Mouse (Mus musculus) intestine, postnatal 0 days (tissue): ENCODE measurements around the gene Ctdspl. TPM values are rescaled to one million over a fixed set of nuclear protein-coding genes. Genes with fewer than 3 reads are reported as not detected.

Experiments
- ATAC-seq: fragments of 200-750 bp; cut with Nextera tagmentation; 2 replicates; pipeline ENCODE4 v1.8.0; 2017; ENCODE audit warnings: mild to moderate bottlenecking, moderate TSS enrichment, moderate library complexity
- H3K27ac ChIP-seq: fragments of 300-500 bp; sonication (generic); 2 replicates; pipeline ENCODE4 v1.5.1; 2014; ENCODE audit warnings: mild to moderate bottlenecking, low read depth, low read length, moderate library complexity
- H3K27me3 ChIP-seq: fragments of 300-500 bp; sonication (generic); replicated peaks from 2 replicates; pipeline ENCODE4 v1.6.1; 2014; ENCODE audit warnings: low read length, mixed read lengths; ENCODE audit not compliant: control insufficient read depth, insufficient read depth
- H3K36me3 ChIP-seq: fragments of 300-500 bp; sonication (generic); 2 replicates; pipeline ENCODE4 v1.6.1; 2014; ENCODE audit warnings: mild to moderate bottlenecking, moderate library complexity; ENCODE audit not compliant: control insufficient read depth, insufficient read depth
- H3K4me1 ChIP-seq: fragments of 300-500 bp; sonication (generic); replicated peaks from 2 replicates; pipeline ENCODE4 v1.6.1; 2014; ENCODE audit warnings: antibody characterized with exemption, low read length, mixed read lengths; ENCODE audit not compliant: control insufficient read depth, insufficient read depth
- H3K4me2 ChIP-seq: fragments of 300-500 bp; sonication (generic); replicated peaks from 2 replicates; pipeline ENCODE4 v1.6.1; 2014; ENCODE audit warnings: low read depth, mild to moderate bottlenecking, moderate library complexity
- H3K4me3 ChIP-seq: fragments of 300-500 bp; sonication (generic); 2 replicates; pipeline ENCODE4 v1.5.1; 2014; ENCODE audit warnings: low read depth, low read length
- H3K9ac ChIP-seq: fragments of 300-500 bp; sonication (generic); 2 replicates; pipeline ENCODE4 v1.6.1; 2014; ENCODE audit warnings: mild to moderate bottlenecking, low read depth, low read length
- H3K9me3 ChIP-seq: fragments of 300-500 bp; sonication (generic); 2 replicates; pipeline ENCODE4 v1.6.1; 2016; ENCODE audit warnings: mixed run types; ENCODE audit not compliant: control insufficient read depth
- CTCF ChIP-seq: sonication (generic); IDR thresholded peaks from 2 replicates; pipeline ENCODE4 v1.5.1; 2016; ENCODE audit warnings: low read depth, mild to moderate bottlenecking, control low read depth, antibody characterized with exemption, moderate library complexity
- WGBS: fragments of 180-500 bp; shearing (Covaris S2); extraction: QIAGEN DNeasy Blood & Tissue Kit; methylation state at CpG from one replicate; pipeline ENCODE4 v1.1.7; 2014; 5-methylcytosine and 5-hydroxymethylcytosine counted together
- polyA plus RNA-seq: library from polyadenylated mRNA; unstranded; fragments of >200 nt; fragmentation: Nextera tagmentation; extraction: Ambion mirVana; gene quantifications from 2 replicates; pipeline ENCODE4 v1.2.1, GENCODE M21; 2015

Ctdspl gene
- polyA plus RNA-seq, 1 experiment from 2014 or later, result 17.0 TPM

DNA sequence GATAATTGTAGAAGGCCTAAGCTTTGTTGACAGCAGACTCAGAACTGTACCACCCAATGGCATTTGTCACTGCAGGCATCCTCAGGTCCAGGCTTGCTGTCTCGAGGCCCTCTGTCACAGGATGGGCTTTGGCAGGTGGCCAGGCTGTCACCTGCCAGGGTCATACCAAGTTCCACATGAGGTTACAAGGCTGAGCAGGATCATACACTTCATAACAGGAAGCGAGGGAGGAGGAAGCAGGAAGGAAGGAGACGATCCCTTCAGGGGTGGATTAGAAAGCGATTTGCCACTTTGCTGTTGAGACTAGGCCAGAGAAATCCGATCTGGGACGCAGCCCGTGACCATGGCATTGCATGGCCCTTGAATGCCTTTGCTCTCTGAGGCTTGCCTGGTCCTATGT is 32.5 kb downstream of the Ctdspl start:
- WGBS, result 45% methylated on average over 7 of the region's 7 CpGs
- no peak for TF ChIP-seq CTCF
- no peak overlapping the region for H3K4me2 ChIP-seq
- peak; percentile 33 for ATAC-seq
- H3K36me3 ChIP-seq, result no peaks in the 10 kb centered on the region
- H3K4me3 ChIP-seq, result no peak overlapping the region
- no peaks in the 10 kb centered on the region for H3K9me3 ChIP-seq
- no peak overlapping the region for H3K9ac ChIP-seq
- H3K4me1 ChIP-seq, result 0 out of 2 replicates have a peak, but pooled peaks cover 3% of the 10 kb centered on the region
- H3K27ac ChIP-seq, result 0 out of 2 replicates have a peak overlapping the region, but pooled peaks have one; percentile 17
- H3K27me3 ChIP-seq, result no peaks in the 10 kb centered on the region

- H3K9me3 ChIP-seq, result no peaks in the 10 kb centered on the region
- no peak overlapping the region for H3K9ac ChIP-seq
- H3K27ac ChIP-seq, result no peak overlapping the region; the same call in none of the 2 replicates
- H3K4me3 ChIP-seq, result no peak overlapping the region
- peaks cover 5% of the 10 kb centered on the region; the same call in 1 of the 2 replicates for H3K36me3 ChIP-seq
- H3K27me3 ChIP-seq, result no peaks in the 10 kb centered on the region
- WGBS, result 48% methylated on average over 16 of the region's 16 CpGs
- 0 out of 2 replicates have a peak, but pooled peaks cover 3% of the 10 kb centered on the region for H3K4me1 ChIP-seq
- no peak overlapping the region; the same call in 1 of the 2 replicates for H3K4me2 ChIP-seq
- TF ChIP-seq CTCF, result no peak
- ATAC-seq, result no peak
Observed at GRCm38 (mm10) chr9:118960415-118961091, 34.3 kb downstream of the Ctdspl start.

- peaks cover 5% of the 10 kb centered on the region; the same call in 1 of the 2 replicates for H3K36me3 ChIP-seq
- H3K27me3 ChIP-seq, result no peaks in the 10 kb centered on the region
- H3K27ac ChIP-seq, result no peak overlapping the region
- H3K4me1 ChIP-seq, result 0 out of 2 replicates have a peak, but pooled peaks cover 3% of the 10 kb centered on the region
- TF ChIP-seq CTCF, result no peak
- ATAC-seq, result no peak
- H3K9me3 ChIP-seq, result no peaks in the 10 kb centered on the region
- WGBS, result 82% methylated on average over 9 of the region's 9 CpGs
- no peak overlapping the region for H3K4me2 ChIP-seq
- H3K4me3 ChIP-seq, result no peak overlapping the region
- H3K9ac ChIP-seq, result no peak overlapping the region
Observed at GRCm38 (mm10) chr9:118963149-118963548, 36.9 kb downstream of the Ctdspl start.

DNA sequence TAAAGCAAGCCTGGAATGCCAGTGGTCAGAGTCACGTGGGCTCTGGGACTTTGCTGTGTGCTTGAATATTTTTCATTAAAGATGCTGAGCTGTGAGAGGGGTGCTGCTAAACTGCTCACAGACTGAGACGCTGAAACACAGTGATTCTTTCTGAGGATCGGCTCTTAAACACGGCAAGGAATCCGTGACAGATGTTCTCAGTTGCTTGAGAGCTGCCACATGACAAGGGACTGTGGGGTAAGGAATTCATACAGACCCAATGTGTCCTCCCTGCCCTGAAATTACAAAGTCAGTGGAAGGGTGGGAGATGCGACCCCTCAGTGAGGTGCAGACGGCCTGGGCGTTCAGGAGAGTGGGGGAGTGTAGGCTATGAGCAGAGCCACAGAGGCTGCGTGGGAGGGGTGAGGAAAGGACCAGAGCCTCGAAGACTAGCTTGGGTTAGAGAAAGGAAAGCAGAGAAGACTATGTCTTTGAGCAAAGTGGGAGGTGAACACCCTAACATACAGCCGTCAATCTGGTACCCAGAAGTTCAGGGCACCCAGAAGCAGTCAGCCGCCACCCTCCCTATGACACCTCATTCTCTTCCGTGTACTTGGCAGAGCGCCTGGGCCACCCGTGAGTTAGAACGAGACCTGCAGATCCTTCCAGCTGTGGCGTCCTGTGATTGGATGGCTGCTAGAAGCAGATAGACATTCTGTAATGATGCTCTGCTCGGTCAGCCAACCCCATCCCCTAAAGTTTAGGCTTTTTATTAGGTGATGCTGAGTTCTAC is 38.2 kb downstream of the Ctdspl start:
- WGBS, result 59% methylated on average over 18 of the region's 18 CpGs
- no peak overlapping the region for H3K4me3 ChIP-seq
- no peak overlapping the region for H3K9ac ChIP-seq
- no peaks in the 10 kb centered on the region for H3K9me3 ChIP-seq
- 0 out of 2 replicates have a peak, but pooled peaks cover 5% of the 10 kb centered on the region for H3K4me1 ChIP-seq
- no peak overlapping the region for H3K4me2 ChIP-seq
- TF ChIP-seq CTCF, result no peak
- ATAC-seq, result no peak
- H3K36me3 ChIP-seq, result peaks cover 5% of the 10 kb centered on the region; the same call in 1 of the 2 replicates
- no peak overlapping the region for H3K27ac ChIP-seq
- H3K27me3 ChIP-seq, result no peaks in the 10 kb centered on the region

DNA sequence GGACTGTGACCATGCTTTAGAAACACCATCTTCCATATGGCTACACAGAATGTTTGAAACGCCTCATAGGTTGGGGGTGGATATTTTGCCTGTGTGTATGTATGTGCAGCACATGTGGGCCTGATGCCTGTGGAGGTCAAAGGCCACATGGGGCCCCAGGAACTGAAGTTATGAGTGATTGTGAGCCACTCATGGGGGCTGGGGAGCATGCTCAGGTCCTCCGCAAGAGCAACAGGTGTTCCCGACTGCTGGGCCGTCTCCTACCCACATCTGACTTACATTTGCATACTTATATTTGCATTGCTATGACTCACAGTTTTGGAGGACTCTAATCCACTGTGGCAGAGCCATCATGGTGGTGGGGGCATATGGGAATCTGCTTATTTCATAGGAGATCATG is 43.6 kb downstream of the Ctdspl start:
- H3K9ac ChIP-seq, result no peak overlapping the region
- no peak overlapping the region for H3K4me3 ChIP-seq
- ATAC-seq, result no peak
- no peaks in the 10 kb centered on the region for H3K27me3 ChIP-seq
- H3K9me3 ChIP-seq, result no peaks in the 10 kb centered on the region
- TF ChIP-seq CTCF, result no peak
- WGBS, result 61% methylated on average over 4 of the region's 4 CpGs
- no peak overlapping the region for H3K4me2 ChIP-seq
- no peak overlapping the region for H3K27ac ChIP-seq
- peaks cover 3% of the 10 kb centered on the region; the same call in 1 of the 2 replicates for H3K36me3 ChIP-seq
- H3K4me1 ChIP-seq, result 0 out of 2 replicates have a peak, but pooled peaks cover 6% of the 10 kb centered on the region

DNA sequence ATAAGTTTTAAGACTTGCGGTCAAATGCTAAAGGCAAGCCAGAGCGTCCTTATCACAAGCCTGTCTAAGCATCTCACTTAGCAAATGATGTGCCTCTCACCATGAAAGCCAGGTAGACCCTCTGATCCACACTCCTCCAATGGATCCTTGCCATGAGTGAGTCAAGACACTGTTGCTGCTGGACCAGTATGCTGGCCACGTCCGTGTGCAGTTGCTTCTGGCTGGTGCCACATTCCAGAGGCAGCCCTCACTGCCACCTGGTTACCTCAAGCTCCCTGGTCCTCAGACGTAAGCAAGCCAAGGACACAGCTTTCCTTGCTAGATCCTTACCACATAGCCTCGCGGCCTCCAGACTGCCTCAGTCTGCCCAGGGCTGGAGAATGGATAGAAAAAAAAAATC is 46.8 kb downstream of the Ctdspl start:
- H3K4me3 ChIP-seq, result no peak overlapping the region
- H3K27ac ChIP-seq, result no peak overlapping the region
- H3K9ac ChIP-seq, result no peak overlapping the region
- ATAC-seq, result no peak
- H3K9me3 ChIP-seq, result no peaks in the 10 kb centered on the region
- H3K4me2 ChIP-seq, result no peak overlapping the region
- H3K4me1 ChIP-seq, result 0 out of 2 replicates have a peak, but pooled peaks cover 6% of the 10 kb centered on the region
- 86% methylated on average over 7 of the region's 7 CpGs for WGBS
- no peak for TF ChIP-seq CTCF
- H3K36me3 ChIP-seq, result no peaks in the 10 kb centered on the region; the same call in 1 of the 2 replicates
- no peaks in the 10 kb centered on the region for H3K27me3 ChIP-seq
